Mouse (Mus musculus) ES-Bruce4 (cell line): ENCODE results near the gene Gm10972. TPM values are rescaled to one million over a fixed set of nuclear protein-coding genes. Genes with fewer than 3 reads are reported as not detected.
"Not testable (repeated sequence)": the region's sequence is repeated elsewhere in the genome, so short reads cannot be mapped to it uniquely, and the experiment has no call there.

Experiments used
- H3K27ac ChIP-seq: 2 replicates; pipeline ENCODE4 v1.5.1; 2012; ENCODE audit warnings: low read length, inconsistent platforms; ENCODE audit not compliant: insufficient read depth
- H3K27me3 ChIP-seq: 2 replicates; pipeline ENCODE4 v1.6.1; 2012; ENCODE audit warnings: mild to moderate bottlenecking, low read length, inconsistent platforms; ENCODE audit not compliant: control insufficient read depth, poor library complexity, insufficient read depth, severe bottlenecking
- H3K36me3 ChIP-seq: 2 replicates; pipeline ENCODE4 v1.6.1; 2012; ENCODE audit warnings: inconsistent platforms, mild to moderate bottlenecking, low read length, moderate library complexity; ENCODE audit not compliant: control insufficient read depth, poor library complexity, insufficient read depth, severe bottlenecking
- H3K4me1 ChIP-seq: one replicate; pipeline ENCODE4 v1.8.1; 2011; ENCODE audit warnings: low read length; ENCODE audit not compliant: control insufficient read depth, insufficient read depth
- H3K4me3 ChIP-seq: 2 replicates; pipeline ENCODE4 v1.5.1; 2011; ENCODE audit warnings: low read depth, mild to moderate bottlenecking, low read length
- H3K9ac ChIP-seq: 2 replicates; pipeline ENCODE4 v1.6.1; 2012; ENCODE audit warnings: low read depth, mild to moderate bottlenecking, inconsistent platforms; ENCODE audit not compliant: poor library complexity, severe bottlenecking
- H3K9me3 ChIP-seq: replicated peaks from 2 replicates; pipeline ENCODE4 v1.6.1; 2012; ENCODE audit warnings: mild to moderate bottlenecking, low read length, inconsistent platforms; ENCODE audit not compliant: control insufficient read depth, poor library complexity, insufficient read depth, severe bottlenecking
- CTCF ChIP-seq: IDR thresholded peaks from one replicate; pipeline ENCODE4 v1.8.1; 2011; ENCODE audit warnings: low read depth, low read length
- EP300 ChIP-seq: IDR thresholded peaks from 2 replicates; pipeline ENCODE4 v1.6.1; 2011; ENCODE audit warnings: low read depth, low read length; ENCODE audit not compliant: insufficient read depth
- POLR2A ChIP-seq: IDR thresholded peaks from one replicate; pipeline ENCODE4 v1.8.1; 2011; ENCODE audit warnings: low read length; ENCODE audit not compliant: insufficient read depth
- polyA plus RNA-seq: library from polyadenylated mRNA; stranded (reverse); fragments of >200 nt; gene quantifications from 2 replicates; pipeline ENCODE4 v1.2.4, GENCODE M21; 2011; ENCODE audit warnings: low read depth; ENCODE audit not compliant: missing spikeins, insufficient read depth, insufficient read length

Gene Gm10972
- polyA plus RNA-seq, 1 experiment = not detected

- Histone ChIP-seq H3K36me3 (no peaks in the 10 kb centered on the region), H3K9ac (no peak overlapping the region), H3K27ac (no peak overlapping the region), H3K9me3 (no peaks in the 10 kb centered on the region), H3K27me3 (no peaks in the 10 kb centered on the region), H3K4me3 (no peak overlapping the region), H3K4me1 (no peaks in the 10 kb centered on the region)
- TF ChIP-seq EP300 (no peak), CTCF (no peak), POLR2A (no peak)
These were observed 47.8 kb downstream of the Gm10972 start for GRCm38 (mm10) chr3:94690616-94691247.

GRCm38 (mm10) chr3:94691694-94692093 lies 48.8 kb downstream of the Gm10972 start:
- H3K9ac ChIP-seq, H3K4me3 ChIP-seq, H3K27me3 ChIP-seq, H3K36me3 ChIP-seq, H3K27ac ChIP-seq, H3K4me1 ChIP-seq, H3K9me3 ChIP-seq: not testable (repeated sequence)

Other genes starting within 250 kb of the Gm10972 start
- gene Lingo4, start 244.6 kb upstream of the Gm10972 start, polyA plus RNA-seq = 0.33 TPM in 1 of 2 replicates, not detected in the other
- 8.8 and 12.3 TPM in 2 replicates for gene Tdrkh, start 229.8 kb upstream of the Gm10972 start, polyA plus RNA-seq
- 31.3 and 32.3 TPM in 2 replicates for gene Mrpl9, start 199.8 kb upstream of the Gm10972 start, polyA plus RNA-seq
- gene Oaz3, start 199.2 kb upstream of the Gm10972 start, polyA plus RNA-seq = 0.56 and 0.91 TPM in 2 replicates
- not detected in 2 replicates for gene Celf3, start 164.8 kb upstream of the Gm10972 start, polyA plus RNA-seq
- 2.5 TPM in 1 of 2 replicates, not detected in the other for gene Riiad1, start 162.8 kb upstream of the Gm10972 start, polyA plus RNA-seq
- 53.1 and 60.2 TPM in 2 replicates for gene Snx27, start 60.4 kb upstream of the Gm10972 start, polyA plus RNA-seq
- gene Tuft1, start 15.8 kb downstream of the Gm10972 start, polyA plus RNA-seq = 18.4 and 21.5 TPM in 2 replicates
- 3.3 TPM in 1 of 2 replicates, not detected in the other for gene Selenbp2, start 50.4 kb downstream of the Gm10972 start, polyA plus RNA-seq
- 65.5 and 69.2 TPM in 2 replicates for gene Cgn, start 143.4 kb downstream of the Gm10972 start, polyA plus RNA-seq
- 89.2 and 92.6 TPM in 2 replicates for gene Pogz, start 194.5 kb downstream of the Gm10972 start, polyA plus RNA-seq
- 331 and 345 TPM in 2 replicates for gene Psmb4, start 243.8 kb downstream of the Gm10972 start, polyA plus RNA-seq